Mouse (Mus musculus) erythroblast, embryonic 14.5 days (primary cell): Measurements from ENCODE around the gene Tmem145.

Source experiments
- GATA1 ChIP-seq: IDR thresholded peaks from 2 replicates; pipeline ENCODE4 v1.6.1; 2012; ENCODE audit warnings: low read length, inconsistent platforms, mixed read lengths
- TAL1 ChIP-seq: IDR thresholded peaks from 3 replicates; pipeline ENCODE4 v1.6.1; 2012; ENCODE audit warnings: low read length, inconsistent platforms, mixed read lengths

DNA sequence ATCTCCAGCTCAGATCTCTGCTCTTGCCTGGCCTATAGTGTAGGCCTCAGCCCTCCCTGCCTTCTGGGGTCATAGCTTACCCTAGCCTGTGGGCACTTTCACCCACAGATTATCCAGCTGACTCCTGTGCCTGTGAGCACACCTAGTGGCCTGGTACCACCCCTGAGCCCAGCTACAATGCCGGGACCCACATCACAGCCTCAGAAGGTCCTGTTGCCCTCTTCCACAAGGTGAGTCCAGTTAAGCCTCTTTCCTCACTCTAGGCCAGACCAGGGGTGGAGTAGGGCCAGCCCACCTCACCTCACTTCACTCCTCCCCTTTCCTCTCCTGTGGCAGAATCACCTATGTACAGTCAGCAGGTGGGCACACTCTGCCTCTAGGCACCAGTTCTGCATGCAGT is 15.4 kb upstream of the Tmem145 start:
- TF ChIP-seq GATA1: no peak; the same call in 1 of the 2 replicates
- TF ChIP-seq TAL1: no peak
